Mouse (Mus musculus) adrenal gland (tissue): ENCODE data around the gene Gp1ba.

Experiments
- intact Hi-C: fragments of 180-260 bp; cut with DNase I; formaldehyde crosslinking; loops from one replicate; pipeline ENCODE4 v1.15.1; 2025

The Gp1ba gene

DNA sequence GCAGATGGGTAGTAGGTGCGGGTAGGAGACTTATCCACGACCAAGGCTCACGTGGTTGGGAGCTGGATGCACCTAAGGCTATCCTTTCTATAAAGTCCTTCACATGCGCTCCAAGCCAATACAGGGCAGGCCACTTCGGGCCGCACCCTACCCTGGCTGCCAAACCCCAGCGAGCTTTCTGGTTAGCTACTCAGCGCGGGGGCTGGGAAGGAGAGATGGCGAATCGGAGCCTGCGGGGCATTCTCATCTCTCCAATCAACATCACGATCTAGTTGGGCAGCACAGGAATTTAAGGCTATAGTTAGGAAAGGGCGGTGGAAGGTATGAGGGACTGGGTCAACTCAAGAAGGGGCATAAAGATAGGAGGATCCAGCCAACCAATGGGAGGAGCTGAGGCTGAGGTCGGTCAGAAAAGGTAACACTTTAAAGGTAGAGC is 29.4 kb downstream of the Gp1ba start:
- intact Hi-C loops, result no loop called here

- intact Hi-C loops, result loop anchor here (1.0 kb wide), 1 partner anchor 15 kb away; the partner anchor contains the start of gene Pfn1
Observed at GRCm38 (mm10) chr11:70668771-70669505, 30.0 kb downstream of the Gp1ba start, which contains the start of gene Spag7. TSS of gene Spag7 (minus strand) at chr11:70669416.

DNA sequence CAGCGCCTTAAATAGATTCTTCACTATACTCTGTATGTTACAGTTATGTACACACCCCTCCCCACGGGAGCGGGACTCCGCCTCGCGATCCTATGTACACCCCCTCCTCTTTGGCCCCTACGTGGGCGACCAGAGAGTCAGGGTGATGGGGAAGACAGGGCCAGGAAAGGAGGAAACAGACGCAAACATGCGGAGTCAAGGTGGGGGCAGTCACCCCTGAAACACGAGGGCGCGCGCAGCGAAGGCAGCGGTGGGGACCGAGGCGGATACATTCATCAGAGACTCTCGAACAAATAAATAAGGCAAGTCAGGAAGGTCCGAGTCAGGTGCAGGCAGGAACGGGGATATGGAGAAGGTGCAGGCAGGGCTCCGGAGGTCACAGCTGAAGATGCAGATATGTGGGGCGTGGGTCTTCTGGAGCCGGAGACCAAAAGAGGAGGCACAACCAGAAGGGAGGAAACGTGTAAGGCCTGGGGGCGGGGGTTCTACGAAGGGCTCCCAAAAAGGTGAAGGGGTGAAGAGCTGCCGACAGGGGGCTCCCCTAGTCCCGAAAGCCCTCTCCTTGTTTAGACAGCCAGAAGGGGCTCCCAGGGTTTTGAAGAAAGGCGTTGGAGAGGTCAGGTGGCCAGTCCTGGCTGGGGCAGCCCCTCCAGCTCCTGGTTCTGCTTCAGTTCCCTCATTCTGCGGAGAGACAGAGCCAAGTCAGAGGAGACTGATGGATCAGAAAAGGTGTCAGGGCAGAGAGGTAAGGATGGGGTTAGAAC is 30.8 kb downstream of the Gp1ba start:
- intact Hi-C loops, result loop anchor here (1.0 kb wide), 1 partner anchor 15 kb away; the partner anchor contains the start of gene Pfn1

GRCm38 (mm10) chr11:70670483-70670882 is 31.6 kb downstream of the Gp1ba start:
- intact Hi-C loops, result no loop called here

GRCm38 (mm10) chr11:70671333-70672047 is 32.6 kb downstream of the Gp1ba start:
- intact Hi-C loops, result no loop called here

DNA sequence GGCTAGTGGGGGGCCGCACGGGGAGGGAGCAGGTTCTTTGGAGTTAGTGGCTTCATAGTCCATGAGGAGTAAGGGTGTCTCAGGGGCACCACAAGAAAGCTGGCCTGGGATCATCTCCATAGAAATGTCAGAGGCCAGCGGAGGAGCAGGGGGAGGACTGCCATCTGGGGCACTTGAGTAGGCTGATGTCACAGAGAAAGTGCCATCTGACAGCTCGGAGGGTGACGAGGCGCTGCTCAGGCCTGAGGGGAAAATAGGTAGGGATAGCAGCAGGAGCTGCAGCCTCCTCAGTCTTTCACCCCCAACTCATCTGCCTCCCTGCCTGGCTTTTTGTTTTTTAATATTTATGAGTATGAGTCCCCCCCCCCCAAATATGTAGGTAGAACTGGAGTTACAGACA is 35.1 kb downstream of the Gp1ba start:
- intact Hi-C loops, result no loop called here

DNA sequence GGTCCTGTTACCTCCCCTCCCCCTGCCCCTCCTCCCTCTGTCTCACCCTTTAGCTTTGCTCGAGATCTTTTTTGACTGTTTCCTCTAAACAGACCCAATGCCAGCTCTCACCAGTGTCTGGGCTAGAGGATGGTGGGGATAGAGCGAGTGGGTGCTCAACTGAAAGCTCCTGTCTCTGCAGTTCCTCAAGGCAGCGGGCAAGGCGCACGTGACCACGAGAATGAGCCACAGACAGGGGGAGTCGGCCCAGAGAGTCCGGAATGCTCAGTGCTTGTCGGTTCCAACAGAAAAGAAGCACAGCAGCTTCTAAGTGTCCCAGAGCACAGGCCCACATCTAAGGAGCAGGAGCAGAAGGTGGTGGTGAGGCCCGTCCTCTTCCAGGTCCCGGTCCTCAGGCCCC is 35.6 kb downstream of the Gp1ba start:
- intact Hi-C loops, result no loop called here

DNA sequence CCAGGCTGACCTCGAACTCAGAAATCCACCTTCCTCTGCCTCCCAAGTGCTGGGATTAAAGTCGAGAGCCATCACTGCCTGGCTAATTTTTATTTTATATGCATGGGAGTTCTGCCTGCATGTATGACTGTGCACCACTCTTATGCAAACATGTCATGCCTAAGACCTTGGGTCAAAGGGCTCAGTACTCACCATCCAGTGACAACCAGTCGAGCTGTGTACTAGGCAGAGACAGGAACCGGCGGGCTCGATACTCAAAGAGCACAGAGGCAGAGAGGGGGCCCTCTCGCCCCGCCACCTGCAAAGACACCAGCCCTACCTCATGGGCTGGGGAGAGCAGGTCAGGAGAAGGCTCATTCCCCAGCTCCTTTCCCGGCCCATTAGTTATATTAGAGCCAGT is 39.2 kb downstream of the Gp1ba start:
- intact Hi-C loops, result no loop called here

DNA sequence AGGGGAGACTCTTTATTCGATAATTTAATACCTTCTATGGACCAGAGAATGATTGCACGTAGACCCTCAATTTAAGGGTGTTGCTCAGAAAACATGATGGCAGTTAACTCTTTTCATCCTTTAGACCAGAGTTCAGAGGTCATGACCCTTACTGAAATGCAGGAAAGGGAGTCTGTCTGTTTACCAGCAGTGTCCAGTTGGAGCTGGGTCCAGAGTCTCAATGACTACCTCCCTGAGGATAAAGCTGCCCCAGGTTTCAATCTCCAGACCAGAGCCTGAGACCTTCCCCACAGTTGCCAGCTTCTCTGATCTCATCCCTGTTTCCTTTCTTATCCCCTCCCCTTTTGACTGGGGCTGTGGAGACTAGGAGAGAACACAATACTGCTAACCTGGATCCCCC is 39.7 kb downstream of the Gp1ba start:
- intact Hi-C loops, result no loop called here

DNA sequence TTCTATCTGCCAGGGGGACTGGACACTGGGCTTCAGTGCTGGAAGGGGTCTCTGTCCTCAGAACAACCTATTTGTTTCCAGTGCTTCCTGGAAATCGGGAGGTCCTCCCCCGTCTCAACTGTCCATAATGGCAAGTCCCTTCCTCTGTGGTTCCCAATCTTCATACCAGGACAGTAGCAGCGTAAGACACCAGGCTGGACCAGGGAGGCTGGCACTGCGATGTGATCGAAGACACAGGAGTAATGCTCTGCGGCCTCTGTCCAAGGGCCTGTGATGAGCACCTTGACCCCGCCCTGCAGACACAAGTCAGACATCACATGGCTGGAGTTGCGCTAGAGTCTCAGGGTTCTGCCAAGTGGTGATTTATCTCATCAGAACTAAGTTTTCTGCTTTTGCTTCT is 40.4 kb downstream of the Gp1ba start:
- intact Hi-C loops, result no loop called here

DNA sequence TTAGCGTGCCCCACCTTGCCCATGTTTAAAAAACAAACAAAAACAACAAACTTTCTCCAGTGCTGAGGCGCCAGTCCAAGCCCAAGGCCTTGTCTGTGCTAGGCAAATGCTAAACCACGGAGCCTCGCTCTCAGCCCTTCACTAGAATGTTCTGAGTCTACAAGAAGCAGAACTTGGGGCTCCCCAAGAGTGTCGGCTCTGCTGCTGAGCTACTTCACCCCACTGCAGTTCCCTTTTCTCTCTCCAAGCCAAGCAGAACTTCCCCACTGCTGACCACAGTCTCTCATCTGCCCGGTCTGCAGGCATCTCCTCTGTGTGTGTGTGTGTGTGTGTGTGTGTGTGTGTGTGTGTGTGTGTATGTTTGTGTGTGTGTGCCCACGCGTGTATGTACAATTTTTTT is 41.0 kb downstream of the Gp1ba start:
- intact Hi-C loops, result loop anchor here (5.0 kb wide), 1 partner anchor 77 kb away; no protein-coding TSS in a partner anchor

DNA sequence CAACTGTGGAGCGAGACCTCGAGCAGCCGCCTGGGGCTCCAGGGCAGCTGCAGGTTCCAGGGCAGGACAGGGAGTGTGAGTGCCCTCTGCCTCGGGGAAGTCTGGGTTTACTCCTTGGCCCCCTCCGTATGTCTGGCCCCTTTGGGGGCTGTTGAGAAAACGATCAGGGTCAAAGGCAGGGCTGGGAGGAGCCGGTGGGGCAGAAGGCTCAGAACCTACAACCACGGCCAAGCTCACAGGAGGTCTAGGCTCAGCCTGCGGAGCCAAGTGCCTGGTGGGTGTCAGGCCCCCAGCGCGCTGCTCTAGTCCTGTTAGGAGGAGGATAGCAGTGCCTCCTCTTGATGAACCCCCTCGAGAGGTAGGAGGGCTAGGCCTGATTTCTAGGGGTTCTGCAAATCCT is 42.2 kb downstream of the Gp1ba start:
- intact Hi-C loops, result loop anchor here (5.0 kb wide), 1 partner anchor 76 kb away; no protein-coding TSS in a partner anchor

- intact Hi-C loops, result loop anchor here (5.0 kb wide), 1 partner anchor 75 kb away; no protein-coding TSS in a partner anchor
Observed at GRCm38 (mm10) chr11:70681897-70682581, 43.1 kb downstream of the Gp1ba start.

DNA sequence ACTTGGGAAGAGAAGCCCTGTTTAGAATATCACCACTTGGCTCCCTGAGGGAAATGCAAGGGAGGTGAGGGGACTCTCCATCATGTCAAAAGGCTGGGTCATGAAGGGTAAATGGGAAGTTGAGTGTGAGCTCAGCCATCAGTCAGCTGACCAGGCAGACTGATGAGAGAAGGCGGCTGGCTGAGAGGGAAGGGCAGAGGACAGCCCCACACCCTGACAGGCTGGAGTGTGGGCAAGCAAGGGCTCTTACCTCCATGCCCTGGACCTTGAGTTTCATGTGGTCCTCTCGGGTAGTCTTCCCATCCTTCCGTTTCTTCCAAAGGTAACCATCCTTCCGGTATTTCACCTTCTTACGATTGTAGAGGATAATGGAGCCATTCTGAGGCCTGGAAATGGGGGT is 44.7 kb downstream of the Gp1ba start:
- intact Hi-C loops, result loop anchor here (5.0 kb wide), 1 partner anchor 74 kb away; no protein-coding TSS in a partner anchor

DNA sequence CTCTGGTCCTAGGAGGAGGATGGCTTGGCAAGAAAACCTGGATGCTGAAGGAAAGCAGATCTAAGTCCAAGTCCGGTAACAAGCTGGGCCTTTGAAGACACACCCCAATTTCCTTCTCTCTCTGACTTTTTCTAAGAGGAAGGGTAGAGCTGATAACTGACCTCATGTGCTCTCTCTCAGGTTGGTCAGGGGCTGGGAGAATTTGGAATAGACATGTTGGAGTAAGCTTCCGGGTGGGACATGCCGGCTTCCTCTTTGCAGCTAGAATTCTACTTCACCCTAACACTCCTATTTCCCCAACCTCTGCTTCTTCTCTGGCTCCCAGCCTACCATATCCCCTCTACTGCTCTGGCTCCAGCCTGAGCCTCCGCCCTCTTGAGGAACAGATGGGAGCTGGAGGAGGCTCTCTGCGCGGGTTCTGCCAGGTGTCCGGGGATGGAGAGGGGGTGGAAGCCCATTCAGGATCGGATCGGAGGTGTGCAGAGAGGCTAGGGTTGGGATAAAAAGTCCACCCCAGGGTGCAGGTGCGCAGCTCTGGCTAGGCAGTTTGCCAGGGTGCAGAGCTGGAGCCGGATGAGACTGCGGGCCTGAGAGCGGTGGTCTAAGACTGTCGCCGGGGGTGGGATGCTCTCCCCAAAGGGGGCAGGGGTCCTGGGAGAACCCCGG is 48.1 kb downstream of the Gp1ba start:
- intact Hi-C loops, result no loop called here

GRCm38 (mm10) chr11:70687601-70688199 is 48.8 kb downstream of the Gp1ba start, which contains the start of gene Camta2:
TSS of gene Camta2 (minus strand) at chr11:70688105.
- intact Hi-C loops, result no loop called here

DNA sequence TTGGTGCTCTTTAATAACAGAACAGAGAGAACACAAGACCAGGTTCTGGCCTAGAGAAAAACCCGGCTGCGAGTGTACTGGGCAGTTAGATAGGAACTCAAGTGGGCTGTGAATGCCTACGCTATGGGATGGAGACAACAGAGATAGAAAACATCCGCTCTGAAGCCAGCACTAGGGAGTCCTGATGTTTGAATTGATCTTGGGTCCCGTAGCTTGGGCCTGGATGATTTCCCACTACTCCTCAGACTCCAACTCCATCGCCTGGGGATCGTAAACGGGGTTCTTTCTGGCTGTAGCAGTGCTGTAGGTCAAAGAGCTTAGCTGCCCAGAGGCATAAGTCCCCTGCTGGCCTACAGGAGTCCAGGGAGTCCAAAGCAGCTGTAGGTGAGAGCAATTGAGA is 49.5 kb downstream of the Gp1ba start:
- intact Hi-C loops, result no loop called here

GRCm38 (mm10) chr11:70689578-70689977 is 50.7 kb downstream of the Gp1ba start:
- intact Hi-C loops, result no loop called here
